Mouse (Mus musculus): ENCODE measurements around the gene Bcl2l1. TPM values are rescaled to one million over a fixed set of nuclear protein-coding genes. Genes with fewer than 3 reads are reported as not detected.

Gene Bcl2l1
- 38.1 and 43.2 TPM in 2 replicates for polyA plus RNA-seq (2012; rRNA removed)

DNA sequence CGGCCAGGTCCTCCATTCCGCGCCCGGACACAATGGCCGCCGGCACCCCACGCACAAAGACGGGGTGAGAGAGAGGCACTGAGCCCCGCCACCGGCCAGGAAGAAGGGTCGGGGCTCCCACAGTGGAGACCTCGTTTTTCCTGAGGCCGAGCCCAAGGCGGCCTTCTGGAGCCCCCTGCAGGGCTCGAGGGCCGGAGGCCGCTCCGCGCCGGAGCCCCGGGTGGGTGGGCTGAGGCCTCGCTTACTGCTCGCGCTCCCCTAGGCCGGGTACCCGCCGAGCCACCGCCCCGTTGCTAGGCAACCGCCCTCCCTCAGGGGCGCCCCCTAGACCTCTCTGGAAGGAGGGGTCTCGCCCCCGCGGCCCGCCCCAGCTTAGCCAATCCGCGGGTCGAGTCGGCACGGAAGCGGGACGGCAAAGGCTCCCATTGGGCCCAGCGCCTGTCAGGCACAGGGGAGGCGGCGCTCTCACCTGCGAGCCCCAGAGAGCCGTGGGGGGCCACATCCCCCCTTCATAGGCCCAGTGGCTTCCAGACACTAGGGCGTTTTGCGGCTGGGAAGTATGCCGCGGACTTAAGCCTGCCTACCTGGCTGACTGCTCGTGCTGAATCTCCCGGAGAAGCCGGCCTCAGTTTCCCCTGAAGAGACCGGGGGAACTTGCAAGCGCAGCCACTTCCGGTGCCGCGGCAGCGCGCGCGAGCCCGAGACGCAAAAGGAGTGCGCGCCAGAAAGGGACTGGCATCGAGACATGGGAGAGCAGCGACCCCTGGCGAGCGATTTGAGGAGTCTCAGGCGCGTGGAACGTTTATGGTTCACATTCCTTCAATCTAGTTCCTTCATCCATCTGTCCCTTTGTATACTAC lies at the start of gene Bcl2l1:
Bcl2l1 (minus strand) TSS at position 710 of the 860 bp plus-strand sequence.

GRCm38 (mm10) chr2:152847815-152848302 lies 16.3 kb upstream of the Bcl2l1 start, which contains the start of gene Tpx2:
Gene Tpx2 (plus strand): TSS chr2:152847964.

DNA sequence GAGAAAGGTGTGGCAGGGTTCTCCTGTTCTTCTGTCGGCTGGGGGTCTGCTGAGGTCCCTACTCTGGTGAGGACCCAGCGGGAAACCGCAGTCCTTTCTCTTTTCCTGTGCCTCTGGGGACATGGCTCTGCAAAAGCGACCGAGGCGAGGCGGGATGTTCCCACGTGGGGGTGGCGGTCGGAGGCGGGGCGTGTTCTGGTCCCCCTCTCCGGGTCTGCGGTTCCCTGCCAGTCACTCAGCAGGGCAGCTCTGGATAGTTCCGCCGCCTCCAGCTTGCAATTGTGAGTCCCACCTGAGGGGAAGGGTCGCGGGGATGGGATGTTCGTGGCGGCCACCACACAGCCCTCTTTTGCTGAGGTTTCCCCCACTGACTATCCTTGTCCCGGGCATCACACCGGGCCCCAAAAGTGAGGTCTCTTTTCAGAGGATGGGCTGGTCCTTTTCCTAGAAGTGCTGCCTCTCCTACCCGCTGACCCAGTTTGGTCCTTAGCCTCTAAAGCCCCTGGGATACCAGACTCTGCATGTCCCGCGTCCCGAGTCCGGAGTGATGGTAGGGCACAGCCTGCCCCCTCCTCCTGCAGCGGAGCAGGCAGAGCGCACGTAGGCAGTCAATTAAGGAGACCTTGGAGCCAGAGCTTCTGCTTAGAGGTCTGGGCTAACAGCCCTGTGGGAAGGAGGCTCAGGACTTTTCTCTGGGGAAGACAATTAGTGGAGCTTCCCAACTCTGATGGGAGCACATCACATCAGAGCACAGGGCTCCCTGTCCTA lies 77.4 kb downstream of the Bcl2l1 start, which contains the start of gene Cox4i2:
Cox4i2 (plus strand) TSS at position 230 of the 768 bp plus-strand sequence.

GRCm38 (mm10) chr2:152736090-152736601 lies 95.4 kb downstream of the Bcl2l1 start, which contains the start of gene Id1:
Gene Id1 (plus strand): TSS chr2:152736251.

Other genes starting within 250 kb of the Bcl2l1 start
- gene Defb45, start 232.3 kb downstream of the Bcl2l1 start, polyA plus RNA-seq (2012; rRNA removed), result 0.51 TPM in 1 of 2 replicates, not detected in the other
- gene Defb36, start 227.4 kb downstream of the Bcl2l1 start, polyA plus RNA-seq (2012; rRNA removed), result 0.35 TPM in 1 of 2 replicates, not detected in the other
- not detected in 2 replicates for gene Defb25, start 208.7 kb downstream of the Bcl2l1 start, polyA plus RNA-seq (2012; rRNA removed)
- gene Rem1, start 204.8 kb downstream of the Bcl2l1 start, polyA plus RNA-seq (2012; rRNA removed), result 11.0 and 13.3 TPM in 2 replicates
- gene H13, start 162.3 kb downstream of the Bcl2l1 start, polyA plus RNA-seq (2012; rRNA removed), result 166 and 184 TPM in 2 replicates
- gene Mcts2, start 144.7 kb downstream of the Bcl2l1 start, polyA plus RNA-seq (2012; rRNA removed), result 2.8 and 3.4 TPM in 2 replicates
- gene Id1, start 95.5 kb downstream of the Bcl2l1 start, polyA plus RNA-seq (2012; rRNA removed), result 963 and 1,196 TPM in 2 replicates
- 3.6 and 3.7 TPM in 2 replicates for gene Cox4i2, start 77.6 kb downstream of the Bcl2l1 start, polyA plus RNA-seq (2012; rRNA removed)
- 1.2 and 1.6 TPM in 2 replicates for gene Tpx2, start 16.2 kb upstream of the Bcl2l1 start, polyA plus RNA-seq (2012; rRNA removed)
- 0.05 TPM in 1 of 2 replicates, not detected in the other for gene Mylk2, start 79.6 kb upstream of the Bcl2l1 start, polyA plus RNA-seq (2012; rRNA removed)
- gene Foxs1, start 101.5 kb upstream of the Bcl2l1 start, polyA plus RNA-seq (2012; rRNA removed), result 2.8 and 4.6 TPM in 2 replicates
- gene Dusp15, start 120.0 kb upstream of the Bcl2l1 start, polyA plus RNA-seq (2012; rRNA removed), result 0.16 and 0.28 TPM in 2 replicates
- not detected in 2 replicates for gene Ttll9, start 130.8 kb upstream of the Bcl2l1 start, polyA plus RNA-seq (2012; rRNA removed)
- 22.3 and 30.6 TPM in 2 replicates for gene Pdrg1, start 183.7 kb upstream of the Bcl2l1 start, polyA plus RNA-seq (2012; rRNA removed)
- gene Xkr7, start 200.1 kb upstream of the Bcl2l1 start, polyA plus RNA-seq (2012; rRNA removed), result 0.40 and 0.46 TPM in 2 replicates
- 9.0 and 12.1 TPM in 2 replicates for gene Ccm2l, start 234.2 kb upstream of the Bcl2l1 start, polyA plus RNA-seq (2012; rRNA removed)

Data from colon, adult 2 months (tissue).